Mouse (Mus musculus): Measurements from ENCODE around the gene Nkg7. TPM values are rescaled to one million over a fixed set of nuclear protein-coding genes. Genes with fewer than 3 reads are reported as not detected.

Nkg7 gene
- polyA plus RNA-seq, 1 experiment from 2014 or later: not detected

DNA sequence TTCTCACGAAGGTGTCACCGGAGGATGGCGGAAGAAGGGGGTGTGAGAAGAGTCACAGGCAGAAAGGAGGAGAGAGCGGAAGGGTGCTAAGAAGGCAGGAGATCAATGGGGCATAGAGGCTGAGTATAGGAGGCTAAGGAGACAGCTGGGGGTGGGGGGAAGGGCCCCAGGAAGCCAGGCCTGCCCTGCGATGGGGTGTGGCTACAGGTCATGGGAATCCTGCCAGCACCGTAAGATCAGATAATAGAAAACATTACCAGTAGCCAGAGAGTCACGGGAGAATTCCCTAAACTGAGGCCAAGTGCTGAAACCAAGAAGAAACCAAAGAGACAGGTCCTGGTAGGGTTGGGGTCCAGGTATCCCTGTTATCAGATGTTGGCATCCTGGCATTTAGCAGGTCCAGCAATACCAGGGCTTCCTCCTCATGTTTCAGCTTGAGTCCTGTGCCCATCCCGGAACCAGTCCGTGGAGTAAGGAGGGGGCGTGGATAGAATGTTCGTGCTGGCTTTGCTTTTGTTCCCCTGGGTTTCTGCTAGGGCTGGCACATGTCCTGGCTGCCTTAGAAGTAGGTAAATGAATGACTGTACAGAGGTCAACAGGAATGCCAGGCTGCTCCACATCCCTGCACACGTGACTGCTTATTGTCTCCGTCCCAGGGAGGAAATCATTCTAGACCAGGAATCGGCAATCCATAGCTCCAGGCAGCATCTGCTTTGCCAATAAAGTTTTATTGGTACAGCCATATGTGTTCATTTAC, 16.9 kb downstream of the Nkg7 start:
- no peak for DNase-seq
- peaks cover 38% of the 10 kb centered on the region for H3K36me3 ChIP-seq (ENCODE audit: control insufficient read depth, insufficient read depth, low read length)
- 97% methylated on average over 14 of the region's 14 CpGs for WGBS

DNA sequence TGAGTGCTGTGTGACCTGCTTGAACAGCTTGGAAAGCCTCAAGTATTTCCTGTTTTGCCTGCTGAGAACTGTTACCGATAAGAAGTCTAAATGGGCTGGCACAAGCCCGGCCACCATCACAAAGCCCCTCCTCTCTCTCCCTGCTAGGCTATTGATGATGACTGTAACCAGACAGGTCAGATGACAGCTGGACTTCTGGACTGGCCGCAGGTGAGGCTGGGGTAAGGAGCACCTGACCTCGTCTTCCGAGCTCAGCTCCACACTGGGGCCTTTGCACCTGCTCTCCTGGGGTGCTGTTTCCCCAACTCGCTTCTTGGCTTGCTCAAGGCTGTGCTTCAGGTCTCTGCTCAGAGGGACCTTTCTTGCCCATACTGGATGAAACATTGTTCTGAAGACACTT, 17.5 kb downstream of the Nkg7 start:
- DNase-seq (no peak), ATAC-seq (ENCODE audit: low FRiP score, low TSS enrichment) (no peak)
- Histone ChIP-seq H3K27ac (replicated peaks; ENCODE audit: low read depth, low read length) (no peak overlapping the region), H3K4me1 (ENCODE audit: control insufficient read depth, insufficient read depth, low read length) (no peaks in the 10 kb centered on the region), H3K9me3 (ENCODE audit: control insufficient read depth, low read length) (no peaks in the 10 kb centered on the region), H3K36me3 (ENCODE audit: control insufficient read depth, insufficient read depth, low read length) (peaks cover 38% of the 10 kb centered on the region), H3K4me2 (ENCODE audit: low read length) (no peak overlapping the region), H3K27me3 (ENCODE audit: control insufficient read depth, insufficient read depth, low read length) (no peaks in the 10 kb centered on the region), H3K9ac (replicated peaks; ENCODE audit: low read length) (no peak overlapping the region), H3K4me3 (replicated peaks; ENCODE audit: low read depth, low read length) (no peak overlapping the region)
- 91% methylated on average over 6 of the region's 6 CpGs for WGBS

More for the DNA sequence above, 16.9 kb downstream of the Nkg7 start:
- Histone ChIP-seq H3K27ac (replicated peaks; ENCODE audit: low read depth, low read length) (no peak overlapping the region), H3K9me3 (ENCODE audit: control insufficient read depth, low read length) (no peaks in the 10 kb centered on the region), H3K27me3 (ENCODE audit: control insufficient read depth, insufficient read depth, low read length) (no peaks in the 10 kb centered on the region), H3K4me3 (replicated peaks; ENCODE audit: low read depth, low read length) (no peak overlapping the region), H3K4me2 (ENCODE audit: low read length) (no peak overlapping the region), H3K4me1 (ENCODE audit: control insufficient read depth, insufficient read depth, low read length) (no peaks in the 10 kb centered on the region), H3K9ac (replicated peaks; ENCODE audit: low read length) (no peak overlapping the region)
- ATAC-seq (ENCODE audit: low FRiP score, low TSS enrichment): no peak

DNA sequence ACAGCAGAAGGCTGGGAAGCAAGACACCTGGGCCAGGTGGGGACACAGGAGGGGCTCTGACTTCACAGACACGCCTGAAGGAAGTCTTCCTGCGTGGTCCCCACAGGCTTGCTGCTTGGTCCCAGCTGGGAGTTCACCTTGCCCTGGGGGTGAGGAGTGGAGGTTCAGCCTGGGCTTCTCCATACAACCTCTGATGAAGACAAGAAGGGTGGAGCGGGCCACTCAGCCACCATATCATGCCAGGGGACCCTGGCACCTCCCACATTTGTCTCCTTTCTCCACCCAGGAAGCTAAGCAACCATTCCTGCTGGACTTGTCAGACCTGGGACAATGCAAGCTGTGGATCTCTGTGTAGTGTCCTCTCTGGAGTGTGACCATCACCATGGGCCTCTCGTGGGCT, 26.0 kb downstream of the Nkg7 start, which contains the start of gene Vsig10l:
Gene Vsig10l (plus strand): TSS at position 301 of the 400 bp plus-strand sequence.
- H3K9me3 ChIP-seq (ENCODE audit: control insufficient read depth, low read length): no peaks in the 10 kb centered on the region
- 63% methylated on average over 4 of the region's 4 CpGs for WGBS
- H3K27me3 ChIP-seq (ENCODE audit: control insufficient read depth, insufficient read depth, low read length): no peaks in the 10 kb centered on the region
- no peak within 1 kb of the TSS for H3K4me3 ChIP-seq (replicated peaks; ENCODE audit: low read depth, low read length)
- H3K4me1 ChIP-seq (ENCODE audit: control insufficient read depth, insufficient read depth, low read length): peaks cover 10% of the 10 kb centered on the region; the same call in 1 of the 2 replicates
- H3K27ac ChIP-seq (replicated peaks; ENCODE audit: low read depth, low read length): no peak within 1 kb of the TSS
- no peaks in the 10 kb centered on the region for H3K36me3 ChIP-seq (ENCODE audit: control insufficient read depth, insufficient read depth, low read length)
- H3K9ac ChIP-seq (replicated peaks; ENCODE audit: low read length): no peak within 1 kb of the TSS
- H3K4me2 ChIP-seq (ENCODE audit: low read length): no peak within 1 kb of the TSS
- DNase-seq (no peak), ATAC-seq (ENCODE audit: low FRiP score, low TSS enrichment) (no peak)

- DNase-seq: no peak
- Histone ChIP-seq H3K4me2 (ENCODE audit: low read length) (no peak overlapping the region), H3K9ac (replicated peaks; ENCODE audit: low read length) (no peak overlapping the region), H3K4me3 (replicated peaks; ENCODE audit: low read depth, low read length) (no peak overlapping the region), H3K36me3 (ENCODE audit: control insufficient read depth, insufficient read depth, low read length) (no peaks in the 10 kb centered on the region), H3K9me3 (ENCODE audit: control insufficient read depth, low read length) (no peaks in the 10 kb centered on the region), H3K4me1 (ENCODE audit: control insufficient read depth, insufficient read depth, low read length) (peaks cover 10% of the 10 kb centered on the region; the same call in 1 of the 2 replicates), H3K27me3 (ENCODE audit: control insufficient read depth, insufficient read depth, low read length) (no peaks in the 10 kb centered on the region), H3K27ac (replicated peaks; ENCODE audit: low read depth, low read length) (no peak overlapping the region)
- WGBS: 81% methylated on average over 7 of the region's 7 CpGs
- no peak for ATAC-seq (ENCODE audit: low FRiP score, low TSS enrichment)
Observed at GRCm38 (mm10) chr7:43463976-43464375, 27.1 kb downstream of the Nkg7 start.

- Histone ChIP-seq H3K9ac (replicated peaks; ENCODE audit: low read length) (peak overlapping the region; percentile 49), H3K27ac (replicated peaks; ENCODE audit: low read depth, low read length) (peak overlapping the region; percentile 46; the same call in 1 of the 2 replicates), H3K4me3 (replicated peaks; ENCODE audit: low read depth, low read length) (peak overlapping the region; percentile 40), H3K27me3 (ENCODE audit: control insufficient read depth, insufficient read depth, low read length) (no peaks in the 10 kb centered on the region), H3K4me2 (ENCODE audit: low read length) (peak overlapping the region; percentile 75), H3K9me3 (ENCODE audit: control insufficient read depth, low read length) (no peaks in the 10 kb centered on the region), H3K4me1 (ENCODE audit: control insufficient read depth, insufficient read depth, low read length) (peaks cover 10% of the 10 kb centered on the region; the same call in 1 of the 2 replicates), H3K36me3 (ENCODE audit: control insufficient read depth, insufficient read depth, low read length) (no peaks in the 10 kb centered on the region)
- WGBS: 8% methylated on average over 35 of the region's 35 CpGs
- DNase-seq (peak; percentile 77), ATAC-seq (ENCODE audit: low FRiP score, low TSS enrichment) (peak; percentile 15; the same call in 1 of the 2 replicates)
Observed at GRCm38 (mm10) chr7:43464864-43465343, 28.0 kb downstream of the Nkg7 start.

- Histone ChIP-seq H3K4me2 (ENCODE audit: low read length) (peak overlapping the region; percentile 75), H3K27ac (replicated peaks; ENCODE audit: low read depth, low read length) (peak overlapping the region; percentile 46; the same call in 1 of the 2 replicates), H3K9ac (replicated peaks; ENCODE audit: low read length) (peak overlapping the region; percentile 49), H3K4me1 (ENCODE audit: control insufficient read depth, insufficient read depth, low read length) (peaks cover 10% of the 10 kb centered on the region; the same call in 1 of the 2 replicates), H3K27me3 (ENCODE audit: control insufficient read depth, insufficient read depth, low read length) (no peaks in the 10 kb centered on the region), H3K4me3 (replicated peaks; ENCODE audit: low read depth, low read length) (peak overlapping the region; percentile 40), H3K9me3 (ENCODE audit: control insufficient read depth, low read length) (no peaks in the 10 kb centered on the region), H3K36me3 (ENCODE audit: control insufficient read depth, insufficient read depth, low read length) (no peaks in the 10 kb centered on the region)
- under 1% methylated on average over 33 of the region's 33 CpGs for WGBS
- DNase-seq: peak; percentile 89
- peak; percentile 78 for ATAC-seq (ENCODE audit: low FRiP score, low TSS enrichment)
Observed at GRCm38 (mm10) chr7:43465344-43466098, 28.6 kb downstream of the Nkg7 start.

- Histone ChIP-seq H3K36me3 (ENCODE audit: control insufficient read depth, insufficient read depth, low read length) (no peaks in the 10 kb centered on the region), H3K9ac (replicated peaks; ENCODE audit: low read length) (peak overlapping the region; percentile 38), H3K4me1 (ENCODE audit: control insufficient read depth, insufficient read depth, low read length) (peaks cover 10% of the 10 kb centered on the region; the same call in 1 of the 2 replicates), H3K27ac (replicated peaks; ENCODE audit: low read depth, low read length) (peak overlapping the region; percentile 46; the same call in 1 of the 2 replicates), H3K27me3 (ENCODE audit: control insufficient read depth, insufficient read depth, low read length) (no peaks in the 10 kb centered on the region), H3K9me3 (ENCODE audit: control insufficient read depth, low read length) (no peaks in the 10 kb centered on the region), H3K4me3 (replicated peaks; ENCODE audit: low read depth, low read length) (peak overlapping the region; percentile 40), H3K4me2 (ENCODE audit: low read length) (peak overlapping the region; percentile 75)
- DNase-seq: peak; percentile 90
- peak; percentile 70 for ATAC-seq (ENCODE audit: low FRiP score, low TSS enrichment)
- WGBS: 1% methylated on average over 33 of the region's 33 CpGs
Observed at GRCm38 (mm10) chr7:43466099-43466694, 29.3 kb downstream of the Nkg7 start.

- peaks cover 14% of the 10 kb centered on the region for H3K36me3 ChIP-seq (ENCODE audit: control insufficient read depth, insufficient read depth, low read length)
- H3K27me3 ChIP-seq (ENCODE audit: control insufficient read depth, insufficient read depth, low read length): no peaks in the 10 kb centered on the region
- DNase-seq: peak; percentile 52
- WGBS: 42% methylated on average over 8 of the region's 8 CpGs
- peaks cover 7% of the 10 kb centered on the region; the same call in 1 of the 2 replicates for H3K4me1 ChIP-seq (ENCODE audit: control insufficient read depth, insufficient read depth, low read length)
- no peak overlapping the region for H3K4me3 ChIP-seq (replicated peaks; ENCODE audit: low read depth, low read length)
- no peak overlapping the region for H3K4me2 ChIP-seq (ENCODE audit: low read length)
- ATAC-seq (ENCODE audit: low FRiP score, low TSS enrichment): no peak
- H3K9ac ChIP-seq (replicated peaks; ENCODE audit: low read length): no peak overlapping the region
- H3K9me3 ChIP-seq (ENCODE audit: control insufficient read depth, low read length): no peaks in the 10 kb centered on the region
- no peak overlapping the region for H3K27ac ChIP-seq (replicated peaks; ENCODE audit: low read depth, low read length)
Observed at GRCm38 (mm10) chr7:43470373-43470772, 33.5 kb downstream of the Nkg7 start.
